Mouse (Mus musculus): ENCODE results near the gene Gm11172. TPM values are rescaled to one million over a fixed set of nuclear protein-coding genes. Genes with fewer than 3 reads are reported as not detected.

The Gm11172 gene
- polyA plus RNA-seq, 1 experiment from 2014 or later, result not detected

DNA sequence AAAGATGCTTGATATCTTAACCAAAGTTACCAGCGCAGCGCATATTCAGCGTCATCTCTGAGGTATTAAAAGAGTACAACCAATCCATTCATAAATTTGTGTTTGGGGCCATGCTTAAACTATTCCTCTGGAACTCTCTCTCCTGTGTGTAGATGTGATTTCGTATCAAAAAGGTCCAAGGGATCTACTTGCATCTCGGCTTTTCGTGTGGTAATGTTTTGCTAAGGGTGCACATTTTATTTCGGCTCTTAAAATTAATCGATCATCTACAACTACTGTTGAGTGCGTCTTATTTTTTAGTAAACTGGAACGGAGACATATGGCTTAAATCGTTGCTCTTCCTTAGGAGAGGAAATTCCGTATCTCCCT lies 21.8 kb downstream of the Gm11172 start:
- peak overlapping the region; percentile 95 for H3K4me2 ChIP-seq (ENCODE audit: low read depth, low read length)
- peak overlapping the region; percentile 88; the same call in 1 of the 2 replicates for H3K27ac ChIP-seq (replicated peaks; ENCODE audit: low read depth, low read length)
- ATAC-seq (ENCODE audit: low read depth) (no peak), DNase-seq (ENCODE audit: low spot score) (peak; percentile 42)
- peak overlapping the region; percentile 82 for H3K9ac ChIP-seq (ENCODE audit: low read depth, low read length)
- H3K36me3 ChIP-seq (ENCODE audit: control insufficient read depth, insufficient read depth, low read length), result no peaks in the 10 kb centered on the region
- H3K9me3 ChIP-seq (ENCODE audit: control insufficient read depth, low read length), result no peaks in the 10 kb centered on the region
- 8% methylated on average over 12 of the region's 12 CpGs for WGBS
- peak overlapping the region; percentile 80 for H3K4me3 ChIP-seq (ENCODE audit: low read depth, low read length)
- H3K4me1 ChIP-seq (ENCODE audit: control insufficient read depth, insufficient read depth, low read length), result peaks cover 14% of the 10 kb centered on the region
- no peaks in the 10 kb centered on the region for H3K27me3 ChIP-seq (replicated peaks; ENCODE audit: control insufficient read depth, insufficient read depth, low read length)

DNA sequence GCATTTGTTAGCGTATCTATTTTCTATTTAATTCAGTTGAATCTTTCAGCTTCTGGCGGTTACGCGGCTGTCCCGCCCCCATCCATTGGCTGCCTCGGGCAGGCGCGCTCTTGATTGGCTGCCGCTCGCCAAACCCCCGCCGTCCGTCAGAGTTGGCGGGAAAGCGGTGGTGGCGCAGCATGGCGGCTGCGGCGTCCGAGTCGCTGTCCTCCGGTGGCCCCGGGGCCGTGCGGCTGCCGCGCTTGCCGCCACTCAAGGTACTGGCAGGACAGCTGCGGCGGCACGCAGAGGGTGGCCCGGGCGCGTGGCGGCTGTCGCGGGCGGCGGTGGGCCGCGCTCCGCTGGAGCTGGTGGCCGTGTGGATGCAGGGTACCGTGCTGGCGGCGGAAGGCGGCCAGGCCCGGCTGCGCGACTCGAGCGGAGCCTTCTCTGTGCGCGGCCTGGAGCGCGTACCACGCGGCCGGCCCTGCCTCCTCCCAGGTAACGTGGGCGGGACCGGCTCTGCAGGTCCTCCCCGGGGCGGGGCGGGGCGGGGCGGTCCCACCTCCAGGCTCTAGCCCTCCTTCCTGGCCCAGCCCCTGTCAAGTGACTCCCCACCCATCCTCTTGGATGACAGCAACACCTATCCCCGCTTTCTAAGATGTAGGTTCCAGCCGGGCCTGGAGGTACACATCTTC lies 22.3 kb downstream of the Gm11172 start, which contains the start of gene Rmi2:
Gene Rmi2 (plus strand): TSS at position 149 of the 677 bp plus-strand sequence.
- no peaks in the 10 kb centered on the region for H3K27me3 ChIP-seq (replicated peaks; ENCODE audit: control insufficient read depth, insufficient read depth, low read length)
- H3K27ac ChIP-seq (replicated peaks; ENCODE audit: low read depth, low read length), result peak within 1 kb of the TSS; percentile 88
- peak within 1 kb of the TSS; percentile 95 for H3K4me2 ChIP-seq (ENCODE audit: low read depth, low read length)
- no peaks in the 10 kb centered on the region for H3K36me3 ChIP-seq (ENCODE audit: control insufficient read depth, insufficient read depth, low read length)
- DNase-seq (ENCODE audit: low spot score) (peak; percentile 94), ATAC-seq (ENCODE audit: low read depth) (peak; percentile 93)
- WGBS, result under 1% methylated on average over 32 of the region's 69 CpGs
- peak within 1 kb of the TSS; percentile 82 for H3K9ac ChIP-seq (ENCODE audit: low read depth, low read length)
- no peaks in the 10 kb centered on the region for H3K9me3 ChIP-seq (ENCODE audit: control insufficient read depth, low read length)
- peaks cover 14% of the 10 kb centered on the region for H3K4me1 ChIP-seq (ENCODE audit: control insufficient read depth, insufficient read depth, low read length)
- H3K4me3 ChIP-seq (ENCODE audit: low read depth, low read length), result peak within 1 kb of the TSS; percentile 80

GRCm38 (mm10) chr16:10836388-10836787 lies 23.7 kb downstream of the Gm11172 start:
- H3K27me3 ChIP-seq (replicated peaks; ENCODE audit: control insufficient read depth, insufficient read depth, low read length), result no peaks in the 10 kb centered on the region
- H3K36me3 ChIP-seq (ENCODE audit: control insufficient read depth, insufficient read depth, low read length), result no peaks in the 10 kb centered on the region
- H3K4me2 ChIP-seq (ENCODE audit: low read depth, low read length), result no peak overlapping the region
- DNase-seq (ENCODE audit: low spot score) (no peak), ATAC-seq (ENCODE audit: low read depth) (no peak)
- peaks cover 14% of the 10 kb centered on the region for H3K4me1 ChIP-seq (ENCODE audit: control insufficient read depth, insufficient read depth, low read length)
- no peak overlapping the region for H3K27ac ChIP-seq (replicated peaks; ENCODE audit: low read depth, low read length)
- WGBS, result 94% methylated on average over 3 of the region's 3 CpGs
- H3K9me3 ChIP-seq (ENCODE audit: control insufficient read depth, low read length), result no peaks in the 10 kb centered on the region
- H3K9ac ChIP-seq (ENCODE audit: low read depth, low read length), result no peak overlapping the region
- H3K4me3 ChIP-seq (ENCODE audit: low read depth, low read length), result no peak overlapping the region

DNA sequence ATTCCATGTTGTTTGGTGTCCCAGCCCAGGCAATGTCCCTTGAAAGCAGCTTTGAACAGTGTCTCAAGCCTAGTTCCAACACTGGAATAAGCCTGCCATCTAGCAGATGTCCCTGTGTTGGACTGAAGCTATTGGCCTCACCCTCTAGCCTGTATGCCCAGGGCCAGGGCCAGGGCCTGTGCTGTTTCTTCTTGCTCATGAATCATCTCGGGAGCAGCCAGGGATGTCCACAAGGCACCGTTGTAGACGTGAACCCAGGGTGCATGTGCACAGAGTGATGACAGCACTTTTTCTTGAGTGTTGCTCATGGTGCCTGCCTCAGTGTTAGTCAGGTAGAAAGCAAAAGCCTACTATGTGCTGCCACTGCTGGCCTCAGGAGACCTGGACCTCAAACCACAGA lies 24.5 kb downstream of the Gm11172 start:
- H3K27ac ChIP-seq (replicated peaks; ENCODE audit: low read depth, low read length), result no peak overlapping the region
- peaks cover 14% of the 10 kb centered on the region for H3K4me1 ChIP-seq (ENCODE audit: control insufficient read depth, insufficient read depth, low read length)
- no peak for ATAC-seq (ENCODE audit: low read depth)
- DNase-seq (ENCODE audit: low spot score), result no peak
- no peak overlapping the region for H3K4me2 ChIP-seq (ENCODE audit: low read depth, low read length)
- no peak overlapping the region for H3K9ac ChIP-seq (ENCODE audit: low read depth, low read length)
- no peaks in the 10 kb centered on the region for H3K27me3 ChIP-seq (replicated peaks; ENCODE audit: control insufficient read depth, insufficient read depth, low read length)
- no peaks in the 10 kb centered on the region for H3K36me3 ChIP-seq (ENCODE audit: control insufficient read depth, insufficient read depth, low read length)
- no peak overlapping the region for H3K4me3 ChIP-seq (ENCODE audit: low read depth, low read length)
- no peaks in the 10 kb centered on the region for H3K9me3 ChIP-seq (ENCODE audit: control insufficient read depth, low read length)
- WGBS, result 80% methylated on average over 3 of the region's 3 CpGs

GRCm38 (mm10) chr16:10837903-10838302 lies 25.2 kb downstream of the Gm11172 start:
- Histone ChIP-seq H3K4me2 (ENCODE audit: low read depth, low read length) (no peak overlapping the region), H3K27me3 (replicated peaks; ENCODE audit: control insufficient read depth, insufficient read depth, low read length) (no peaks in the 10 kb centered on the region), H3K36me3 (ENCODE audit: control insufficient read depth, insufficient read depth, low read length) (no peaks in the 10 kb centered on the region), H3K9ac (ENCODE audit: low read depth, low read length) (no peak overlapping the region), H3K4me3 (ENCODE audit: low read depth, low read length) (no peak overlapping the region), H3K9me3 (ENCODE audit: control insufficient read depth, low read length) (no peaks in the 10 kb centered on the region), H3K27ac (replicated peaks; ENCODE audit: low read depth, low read length) (peak overlapping the region; percentile 49), H3K4me1 (ENCODE audit: control insufficient read depth, insufficient read depth, low read length) (peaks cover 14% of the 10 kb centered on the region)
- ATAC-seq (ENCODE audit: low read depth) (no peak), DNase-seq (ENCODE audit: low spot score) (no peak)
- WGBS, result 63% methylated on average over 1 of the region's 1 CpGs

DNA sequence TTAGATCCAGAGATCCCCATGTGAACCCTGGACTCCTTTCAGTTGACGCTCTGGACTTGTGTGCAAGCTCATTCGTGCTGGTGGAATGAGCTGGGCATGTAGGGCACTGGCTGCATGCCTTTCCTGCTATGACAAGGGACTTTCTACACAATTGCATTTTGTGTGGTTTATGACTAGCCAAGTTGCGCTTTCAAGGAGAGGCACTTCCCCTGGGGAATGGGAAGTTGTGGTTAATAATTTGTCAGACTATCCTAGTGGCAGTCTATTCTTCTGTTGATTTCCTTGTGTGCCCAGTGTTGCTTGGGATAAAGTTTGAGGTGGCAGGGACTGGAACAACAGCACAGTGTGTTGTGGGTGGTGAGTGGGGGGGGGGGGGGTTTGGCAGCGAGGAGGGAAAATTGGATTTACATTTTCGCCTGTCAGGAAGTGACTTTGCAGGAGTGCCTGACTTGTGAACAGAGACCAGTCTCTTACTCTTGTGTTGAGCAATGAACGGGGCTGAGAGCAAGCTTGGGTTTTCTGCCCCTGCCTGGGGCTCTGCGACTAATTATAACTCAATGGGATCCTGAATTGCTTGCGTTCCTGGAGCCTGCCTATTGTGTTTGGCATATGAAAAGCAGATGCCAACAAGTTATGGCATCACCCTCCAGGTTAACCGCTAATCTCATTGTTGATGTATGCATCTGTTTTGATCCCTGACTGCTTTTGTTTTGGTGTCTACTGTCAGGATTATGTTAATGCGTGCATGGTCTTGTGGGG lies 26.0 kb downstream of the Gm11172 start:
- Histone ChIP-seq H3K9ac (ENCODE audit: low read depth, low read length) (no peak overlapping the region), H3K9me3 (ENCODE audit: control insufficient read depth, low read length) (no peaks in the 10 kb centered on the region), H3K4me1 (ENCODE audit: control insufficient read depth, insufficient read depth, low read length) (peaks cover 19% of the 10 kb centered on the region), H3K4me3 (ENCODE audit: low read depth, low read length) (no peak overlapping the region), H3K36me3 (ENCODE audit: control insufficient read depth, insufficient read depth, low read length) (no peaks in the 10 kb centered on the region), H3K27me3 (replicated peaks; ENCODE audit: control insufficient read depth, insufficient read depth, low read length) (no peaks in the 10 kb centered on the region), H3K4me2 (ENCODE audit: low read depth, low read length) (no peak overlapping the region; the same call in 1 of the 2 replicates), H3K27ac (replicated peaks; ENCODE audit: low read depth, low read length) (peak overlapping the region; percentile 49)
- WGBS, result 22% methylated on average over 10 of the region's 10 CpGs
- DNase-seq (ENCODE audit: low spot score) (peak; percentile 82), ATAC-seq (ENCODE audit: low read depth) (peak; percentile 54)

- Histone ChIP-seq H3K4me2 (ENCODE audit: low read depth, low read length) (no peak overlapping the region), H3K27ac (replicated peaks; ENCODE audit: low read depth, low read length) (no peak overlapping the region), H3K9me3 (ENCODE audit: control insufficient read depth, low read length) (no peaks in the 10 kb centered on the region), H3K27me3 (replicated peaks; ENCODE audit: control insufficient read depth, insufficient read depth, low read length) (no peaks in the 10 kb centered on the region), H3K36me3 (ENCODE audit: control insufficient read depth, insufficient read depth, low read length) (no peaks in the 10 kb centered on the region), H3K4me1 (ENCODE audit: control insufficient read depth, insufficient read depth, low read length) (peaks cover 27% of the 10 kb centered on the region), H3K4me3 (ENCODE audit: low read depth, low read length) (no peak overlapping the region), H3K9ac (ENCODE audit: low read depth, low read length) (no peak overlapping the region)
- no peak for DNase-seq (ENCODE audit: low spot score)
- ATAC-seq (ENCODE audit: low read depth), result no peak
- WGBS, result 85% methylated on average over 12 of the region's 14 CpGs
Measured at GRCm38 (mm10) chr16:10840018-10840417, 27.3 kb downstream of the Gm11172 start.

GRCm38 (mm10) chr16:10842282-10842855 lies 29.7 kb downstream of the Gm11172 start:
- WGBS, result 66% methylated on average over 4 of the region's 4 CpGs
- peaks cover 27% of the 10 kb centered on the region for H3K4me1 ChIP-seq (ENCODE audit: control insufficient read depth, insufficient read depth, low read length)

More at GRCm38 (mm10) chr16:10842282-10842855, 29.7 kb downstream of the Gm11172 start:
- DNase-seq (ENCODE audit: low spot score) (no peak), ATAC-seq (ENCODE audit: low read depth) (no peak)
- H3K27ac ChIP-seq (replicated peaks; ENCODE audit: low read depth, low read length), result no peak overlapping the region
- H3K36me3 ChIP-seq (ENCODE audit: control insufficient read depth, insufficient read depth, low read length), result no peaks in the 10 kb centered on the region
- no peak overlapping the region for H3K4me3 ChIP-seq (ENCODE audit: low read depth, low read length)
- no peak overlapping the region for H3K4me2 ChIP-seq (ENCODE audit: low read depth, low read length)
- H3K9ac ChIP-seq (ENCODE audit: low read depth, low read length), result no peak overlapping the region
- H3K9me3 ChIP-seq (ENCODE audit: control insufficient read depth, low read length), result no peaks in the 10 kb centered on the region
- no peaks in the 10 kb centered on the region for H3K27me3 ChIP-seq (replicated peaks; ENCODE audit: control insufficient read depth, insufficient read depth, low read length)

Data from embryonic facial prominence, embryonic 14.5 days (tissue).